Mouse (Mus musculus): ENCODE results near the gene Stat3.

DNA sequence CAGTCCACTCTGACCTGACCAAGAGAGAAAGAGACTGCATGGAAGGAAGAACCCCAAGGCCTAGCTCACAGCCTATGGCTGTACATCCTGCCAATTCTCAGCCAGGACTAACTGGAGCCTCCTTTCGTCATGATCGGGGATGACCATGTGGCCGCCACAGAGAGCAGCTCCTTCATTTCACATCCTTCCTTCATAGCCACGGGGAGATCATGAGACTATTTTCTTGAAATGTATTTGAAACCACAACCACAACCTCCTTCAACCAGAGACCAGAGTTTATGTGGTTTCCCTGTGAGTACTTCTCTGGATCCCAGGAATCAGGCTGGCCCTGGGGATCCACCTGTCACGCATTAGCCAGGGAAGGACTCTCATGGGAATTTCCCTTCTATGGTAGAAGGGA, 86.3 kb downstream of the Stat3 start:
- no peak for TF ChIP-seq CTCF (IDR thresholded peaks at IDR 0.05; ENCODE audit: extremely low read depth, insufficient read depth, insufficient read length, insufficient replicate concordance)
- TF ChIP-seq POLR2A (IDR thresholded peaks at IDR 0.05; ENCODE audit: low read depth, low read length), result no peak
